Mouse (Mus musculus) layer of hippocampus, adult 11-12 months (tissue): Measurements from ENCODE around the gene Unc5c.

Experiments used
- DNase-seq: peaks from one replicate; pipeline ENCODE4 v3.0.0; 2022; ENCODE audit warnings: low spot score

Gene Unc5c

DNA sequence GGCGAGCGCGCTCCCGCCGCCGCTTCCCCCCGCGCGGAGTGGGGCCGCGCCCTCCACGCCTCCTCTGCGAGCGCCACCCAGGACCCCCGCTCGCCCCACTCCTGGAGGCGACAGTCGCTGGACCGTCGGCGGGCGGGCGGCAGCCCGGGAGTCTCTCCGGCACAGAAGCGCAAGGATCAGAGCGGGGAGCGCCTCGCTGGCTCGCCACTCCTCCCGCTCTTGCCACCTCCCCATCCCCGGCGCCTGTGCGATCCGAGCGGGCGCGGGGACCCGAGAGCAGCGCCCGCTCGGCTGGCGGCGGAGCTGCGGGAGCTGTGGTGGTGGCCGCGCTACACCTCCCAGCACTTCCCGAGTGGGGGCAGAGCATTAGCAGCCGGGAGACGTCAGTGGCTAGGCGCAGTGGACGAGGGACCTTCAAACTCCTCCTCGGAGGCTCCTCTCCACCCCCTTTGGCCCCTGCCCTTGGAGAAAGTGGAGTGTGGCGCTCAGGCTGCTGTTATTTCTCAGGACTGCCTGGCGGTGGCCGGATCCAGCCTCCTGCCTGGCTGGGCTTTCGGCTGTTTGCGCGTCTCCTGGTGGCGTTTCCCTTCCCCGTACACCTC, at the start of gene Unc5c:
Gene Unc5c, plus strand, starts transcription at position 113 of the 602 bp plus-strand sequence.
- DNase-seq = peak; percentile 77

- DNase-seq = no peak
Observed at GRCm38 (mm10) chr3:141457475-141457874, 7.5 kb upstream of the Unc5c start.

GRCm38 (mm10) chr3:141462482-141462881, 2.5 kb upstream of the Unc5c start:
- DNase-seq = peak; percentile 36

DNA sequence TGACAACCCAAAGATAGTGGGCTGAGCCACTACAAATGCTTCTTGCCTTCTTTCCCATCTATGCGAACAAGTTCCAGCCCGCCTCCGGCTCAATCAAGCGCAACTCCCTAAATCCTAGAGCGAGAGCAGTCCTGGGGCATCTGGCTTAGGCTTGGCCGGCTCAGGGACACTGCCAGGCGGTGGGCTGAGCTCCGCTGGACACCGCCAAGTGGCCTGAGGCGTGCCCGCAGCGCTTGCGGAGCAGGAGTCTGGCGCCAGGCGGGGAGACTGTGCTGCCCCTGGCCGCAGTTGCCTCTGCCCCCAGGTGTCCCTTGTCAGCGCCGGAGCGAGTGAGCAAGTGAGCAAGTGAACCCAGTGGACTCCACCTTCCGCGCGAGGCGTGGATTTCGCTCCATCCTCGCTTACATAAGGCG, 319 bp upstream of the Unc5c start:
- peak; percentile 57 for DNase-seq

GRCm38 (mm10) chr3:141466061-141466460, 1.0 kb downstream of the Unc5c start:
- DNase-seq = peak; percentile 44

DNA sequence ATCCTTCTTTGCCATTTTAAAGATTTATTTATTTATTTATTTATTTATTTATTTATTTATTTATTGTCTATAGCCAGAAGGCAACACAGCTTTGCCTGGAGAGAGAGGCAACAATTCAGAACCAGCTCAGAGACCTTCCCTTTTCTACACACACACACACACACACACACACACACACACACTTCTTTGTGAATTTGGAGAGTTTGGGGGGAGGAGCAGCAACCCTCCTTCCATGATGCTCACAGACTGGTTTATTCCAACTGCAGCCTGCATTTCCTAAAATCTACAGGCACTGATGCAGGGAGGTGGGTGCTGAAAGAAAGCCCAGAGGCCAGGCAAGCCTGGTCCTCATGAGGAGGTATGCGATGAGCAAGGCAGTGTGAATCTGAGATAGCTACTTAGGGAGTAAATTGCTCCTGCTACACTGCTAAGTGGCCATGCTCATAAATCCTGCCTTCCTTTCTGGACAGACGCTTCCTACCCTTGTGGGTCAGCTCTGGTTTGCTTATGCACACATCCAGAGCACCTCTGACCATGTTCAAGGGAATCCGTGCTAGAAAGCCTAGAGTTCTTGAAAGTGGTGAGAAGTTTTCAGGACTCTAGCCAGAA, 1.8 kb downstream of the Unc5c start:
- DNase-seq = no peak

DNA sequence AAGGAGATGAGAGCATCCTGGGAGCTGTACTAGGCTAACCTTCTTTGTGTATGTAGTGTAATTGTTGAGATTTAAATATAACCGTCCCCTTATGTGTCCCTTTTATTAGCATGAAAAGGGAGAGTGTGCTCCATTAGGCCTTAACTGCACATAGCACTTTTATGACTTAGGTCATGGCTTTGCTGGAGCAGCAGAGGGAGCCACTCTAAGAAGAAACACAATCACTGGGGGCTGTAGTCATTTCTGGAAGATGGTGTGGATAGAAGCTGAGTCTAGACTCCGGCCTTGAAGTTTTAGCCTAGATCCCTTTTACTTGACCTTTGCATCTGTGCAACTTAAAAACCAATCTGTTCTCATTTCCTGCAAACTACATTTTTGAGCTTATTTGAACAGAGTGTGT, 4.3 kb downstream of the Unc5c start:
- no peak for DNase-seq

DNA sequence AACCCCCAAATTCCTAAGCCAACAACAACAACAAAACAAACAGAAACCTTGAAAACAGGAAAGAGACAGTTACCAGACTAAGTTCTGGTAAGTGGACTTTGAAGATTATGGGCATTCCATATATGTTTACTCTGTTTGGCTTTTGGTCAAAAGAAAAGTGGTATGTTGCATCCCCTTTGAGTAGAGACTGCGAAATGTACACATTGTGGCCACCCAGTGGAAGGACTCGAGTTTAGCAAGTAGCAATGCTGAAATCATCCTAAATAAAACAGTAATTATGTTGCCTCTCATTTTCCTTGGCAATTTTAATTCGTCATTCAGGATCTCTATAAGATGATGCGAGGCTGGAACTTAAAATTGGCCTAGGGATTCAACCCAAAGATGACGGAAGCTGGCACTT, 8.2 kb downstream of the Unc5c start:
- DNase-seq = no peak

DNA sequence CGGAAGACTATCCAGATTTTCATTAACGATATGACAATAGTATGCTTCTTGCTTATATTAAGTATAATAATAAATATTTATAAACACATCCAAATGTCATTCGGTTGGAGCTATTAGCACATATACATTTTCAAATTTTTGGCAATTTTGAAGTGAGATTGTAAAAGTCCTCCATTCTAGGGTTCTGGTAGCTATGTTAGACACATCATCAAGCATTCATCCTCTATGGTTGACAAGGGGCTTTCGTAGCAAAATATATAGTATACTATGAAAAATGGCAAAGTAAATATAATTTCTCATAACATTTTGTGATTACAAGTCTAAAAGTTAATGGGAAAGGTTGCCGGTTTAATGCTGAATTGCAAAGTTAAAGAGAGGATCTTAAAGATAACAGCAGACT, 10.4 kb downstream of the Unc5c start:
- no peak for DNase-seq

GRCm38 (mm10) chr3:141475919-141476318, 10.9 kb downstream of the Unc5c start:
- DNase-seq = no peak

DNA sequence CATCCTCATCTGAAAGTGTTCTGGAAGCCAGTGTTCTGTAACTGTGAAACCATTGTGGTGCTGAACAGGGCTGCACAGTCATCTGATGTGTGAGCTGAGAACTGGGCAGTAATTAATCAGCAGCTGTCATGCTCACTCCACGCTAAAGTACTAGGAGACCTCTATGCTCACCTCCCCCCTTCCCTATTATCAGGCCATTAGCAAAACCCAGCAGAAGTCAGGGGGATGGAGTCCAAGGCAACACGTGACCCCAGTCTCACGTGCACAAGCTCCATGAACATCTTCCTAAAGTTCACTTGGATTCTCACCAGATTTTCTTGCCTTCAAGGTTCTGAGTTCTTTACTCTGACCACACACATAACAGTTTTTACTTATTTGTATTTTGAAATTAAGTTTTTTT, 11.7 kb downstream of the Unc5c start:
- DNase-seq = peak; percentile 41

- no peak for DNase-seq
Observed at GRCm38 (mm10) chr3:141482465-141482864, 17.4 kb downstream of the Unc5c start.

- DNase-seq = no peak
Observed at GRCm38 (mm10) chr3:141483665-141484431, 18.8 kb downstream of the Unc5c start.

DNA sequence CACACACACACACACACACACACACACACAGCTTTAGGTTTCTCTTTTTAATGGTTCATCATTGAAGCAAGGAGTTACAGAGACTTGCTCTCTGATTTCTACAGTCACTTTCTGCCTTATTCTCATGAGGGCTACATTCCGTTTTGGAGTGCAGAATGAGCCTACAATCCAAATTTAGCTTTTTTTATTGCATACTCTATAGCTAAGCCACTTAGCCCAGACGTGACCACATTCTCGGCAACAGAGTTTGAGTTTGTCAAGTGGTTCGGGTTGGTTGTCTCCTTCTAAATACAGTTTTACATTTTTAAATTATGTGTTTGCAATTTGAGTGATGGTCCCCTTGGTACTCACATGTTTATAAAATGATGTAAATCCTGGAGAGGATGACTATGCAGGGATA, 20.2 kb downstream of the Unc5c start:
- DNase-seq = no peak

DNA sequence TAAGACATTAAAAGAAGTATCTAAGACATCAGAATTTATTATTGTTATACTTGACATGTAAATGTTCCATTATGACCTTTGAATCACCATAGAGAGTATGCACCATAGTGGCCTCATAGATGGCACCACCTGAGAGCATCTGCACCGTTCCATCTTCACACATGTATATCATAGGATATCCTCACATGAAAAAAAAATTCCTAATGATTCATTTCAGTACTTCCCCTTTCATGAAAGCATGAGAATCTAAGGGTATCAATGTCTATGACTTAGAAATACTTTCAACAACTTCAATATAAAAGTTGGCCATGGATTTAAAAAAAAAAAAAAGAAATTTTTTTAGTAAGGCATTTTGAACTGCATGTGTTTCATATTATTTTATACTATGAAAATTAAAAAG, 25.6 kb downstream of the Unc5c start:
- DNase-seq = no peak

- no peak for DNase-seq
Observed at GRCm38 (mm10) chr3:141491272-141491950, 26.4 kb downstream of the Unc5c start.

DNA sequence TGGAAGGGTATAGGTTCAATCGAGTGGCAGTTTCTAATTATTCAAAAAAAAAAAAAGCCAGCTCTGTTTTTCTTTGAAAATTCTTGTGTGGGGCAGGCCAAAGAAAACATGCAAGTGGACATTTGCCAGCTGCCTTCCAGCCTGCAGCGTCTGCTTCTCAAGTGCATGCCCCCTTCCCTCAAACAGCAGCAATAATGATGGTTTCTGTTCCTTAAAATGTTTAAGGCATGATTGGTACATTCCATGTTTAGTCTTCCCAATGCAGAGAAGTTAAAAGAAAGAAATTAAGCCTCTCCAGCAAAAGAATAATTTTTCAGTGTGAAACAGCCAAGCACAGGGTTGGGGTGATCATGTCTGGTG, 26.9 kb downstream of the Unc5c start:
- no peak for DNase-seq

DNA sequence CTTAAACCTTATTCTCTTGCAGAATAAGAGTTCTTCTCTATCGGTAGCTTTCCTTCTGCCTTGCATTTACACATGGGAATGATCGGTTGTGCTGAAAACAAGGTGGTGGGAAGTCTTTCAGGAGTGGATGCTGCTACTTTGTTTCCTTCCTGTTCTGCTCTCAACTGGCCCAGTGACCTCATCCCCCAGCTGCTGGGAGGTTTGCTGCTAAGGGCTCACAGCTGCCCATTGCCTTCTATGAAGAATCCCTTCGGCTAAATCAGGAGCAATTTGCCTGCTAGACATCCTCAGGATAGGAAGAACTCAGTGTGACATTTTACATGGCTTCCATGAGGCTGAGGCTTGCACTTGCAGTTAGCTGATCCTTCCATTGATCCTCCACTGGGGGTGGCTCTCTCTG, 28.0 kb downstream of the Unc5c start:
- no peak for DNase-seq

DNA sequence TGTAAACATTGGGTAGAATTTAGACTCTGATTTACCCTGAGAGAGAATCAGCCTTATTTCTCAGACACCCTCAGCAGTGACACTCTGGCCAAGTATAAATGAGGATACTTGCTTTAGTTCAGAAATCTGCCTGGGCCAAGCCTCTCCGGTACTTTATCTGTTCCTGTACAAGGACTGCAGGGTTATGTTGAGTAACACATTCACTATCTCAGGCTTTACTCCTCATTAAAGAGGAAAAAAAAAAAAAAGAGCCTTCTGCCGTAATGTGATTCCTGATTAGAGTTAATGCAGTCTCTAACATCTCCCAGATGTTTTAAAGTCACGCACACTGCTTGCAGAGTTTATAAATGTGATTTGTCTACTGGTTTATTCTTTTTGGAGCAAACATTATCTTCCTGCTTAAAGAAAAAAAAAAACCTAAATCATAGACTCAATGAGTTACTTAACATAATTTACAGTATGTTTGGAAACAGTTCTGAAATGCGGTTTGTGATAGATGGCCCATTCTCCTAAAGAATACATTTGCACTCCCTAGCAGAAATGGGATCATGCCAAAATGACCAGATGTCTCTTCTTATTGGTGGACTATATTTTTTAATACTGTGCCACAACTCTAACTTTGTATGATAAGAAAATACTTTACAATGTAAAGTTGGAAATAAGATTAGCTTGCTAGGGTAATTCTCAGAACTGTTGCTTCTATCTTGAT, 33.5 kb downstream of the Unc5c start:
- DNase-seq = no peak

DNA sequence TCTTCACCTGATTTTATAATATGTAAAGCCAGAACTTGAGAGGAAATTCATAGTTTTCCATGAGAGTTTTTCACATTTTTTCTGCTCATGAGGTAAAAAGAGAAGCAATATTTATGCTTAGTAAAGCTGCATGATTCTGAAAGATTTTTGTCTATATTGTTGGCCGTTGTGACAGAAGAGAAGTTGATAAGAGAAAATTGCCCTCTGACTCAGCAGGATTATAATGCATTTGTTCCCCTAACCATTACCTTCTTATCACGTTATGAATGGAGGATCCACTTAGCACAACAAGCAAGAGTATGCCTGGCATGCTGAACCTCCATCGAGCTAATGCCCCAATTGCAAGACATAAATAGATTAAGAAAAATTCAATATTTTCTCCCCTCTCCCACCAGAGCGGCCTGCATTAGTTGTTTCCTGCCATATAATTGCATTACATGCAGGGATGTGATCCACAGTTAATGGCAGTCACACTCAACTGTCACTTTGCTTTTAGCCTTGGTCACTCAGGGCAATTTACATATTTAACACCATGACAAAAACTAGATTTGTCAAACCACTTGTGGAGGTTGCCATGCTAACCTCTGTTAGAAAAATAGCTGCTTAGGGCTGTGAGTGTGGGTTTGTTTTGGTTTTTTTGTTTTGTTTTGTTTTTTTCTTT, 37.0 kb downstream of the Unc5c start:
- no peak for DNase-seq

- DNase-seq = no peak
Observed at GRCm38 (mm10) chr3:141503331-141503730, 38.3 kb downstream of the Unc5c start.

- DNase-seq = no peak
Observed at GRCm38 (mm10) chr3:141509772-141510171, 44.8 kb downstream of the Unc5c start.
